Mouse (Mus musculus): ENCODE results near the gene Map3k1. TPM values are rescaled to one million over a fixed set of nuclear protein-coding genes. Genes with fewer than 3 reads are reported as not detected.
A peak's percentile ranks its signal among the peaks of the same experiment; 100 is the strongest.

Map3k1 gene
- total RNA-seq (2014; rRNA removed) (16.3 and 19.2 TPM in 2 replicates), polyA plus RNA-seq (2015; fragmentation: Nextera tagmentation; extraction: Ambion mirVana) (6.1 and 6.2 TPM in 2 replicates)

DNA sequence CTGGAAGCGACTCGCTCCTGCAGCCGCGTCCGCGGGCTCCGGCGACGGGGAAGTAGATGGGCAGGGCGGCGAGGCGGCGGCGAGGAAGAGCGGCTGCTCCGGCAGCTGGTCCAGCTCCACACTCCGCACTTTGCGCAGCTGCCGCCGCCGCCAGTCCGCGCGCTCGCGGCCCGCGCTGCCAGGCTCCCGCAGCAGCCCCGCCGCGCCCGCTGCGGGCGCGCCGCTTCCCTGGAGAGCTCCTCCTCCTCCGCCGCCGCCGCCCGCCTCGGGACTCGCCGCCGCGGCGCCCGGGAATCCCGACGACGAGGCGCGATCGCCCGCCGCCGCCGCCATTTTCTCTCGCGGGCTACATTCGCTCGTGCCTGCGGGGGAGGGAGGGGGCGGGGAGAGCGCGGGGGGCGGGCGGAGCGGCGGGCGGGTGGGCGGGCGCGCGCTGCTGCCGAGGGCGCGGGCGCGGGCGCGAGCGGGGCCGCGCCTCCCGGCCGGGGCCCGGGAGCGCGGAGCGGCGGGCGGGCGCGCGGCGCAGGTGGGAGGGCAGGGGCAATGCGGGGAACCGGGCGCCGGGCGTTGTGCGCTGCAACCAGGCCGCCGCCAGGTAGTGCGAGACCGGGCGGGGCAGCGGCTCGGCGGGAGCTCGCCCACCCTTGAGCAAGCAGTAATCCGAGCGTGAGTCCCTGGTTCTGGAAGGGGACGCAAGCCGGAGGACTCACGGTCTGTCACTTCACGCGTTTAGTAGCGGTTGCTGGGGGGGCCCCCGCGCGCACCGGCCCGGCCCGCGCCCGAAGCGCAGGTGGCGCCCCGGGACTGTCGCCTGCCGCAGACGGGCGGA, at the start of gene Map3k1:
Gene Map3k1, minus strand, starts transcription at position 357 of the 829 bp plus-strand sequence.
- DNase-seq (ENCODE audit: low spot score), result peak; percentile 82
- H3K9me3 ChIP-seq (ENCODE audit: low read length), result no peaks in the 10 kb centered on the region
- ATAC-seq (ENCODE audit: low FRiP score), result peak; percentile 86
- peak within 1 kb of the TSS; percentile 96 for H3K4me3 ChIP-seq (ENCODE audit: low read depth, low read length)
- TF ChIP-seq CTCF (IDR thresholded peaks at IDR 0.05), result peak; percentile 15; the same call in 1 of the 2 replicates
- peaks cover 3% of the 10 kb centered on the region; the same call in 1 of the 2 replicates for H3K4me1 ChIP-seq (ENCODE audit: insufficient read depth, low read length)
- H3K4me2 ChIP-seq (ENCODE audit: low read depth, low read length, poor library complexity, severe bottlenecking), result peak within 1 kb of the TSS; percentile 89
- H3K9ac ChIP-seq (replicated peaks; ENCODE audit: low read length, poor library complexity, severe bottlenecking), result peak within 1 kb of the TSS; percentile 87
- no peaks in the 10 kb centered on the region for H3K36me3 ChIP-seq (ENCODE audit: insufficient read depth, low read length)
- peak within 1 kb of the TSS; percentile 96 for H3K27ac ChIP-seq (ENCODE audit: low read depth, low read length)
- WGBS, result under 1% methylated on average over 60 of the region's 136 CpGs
- H3K27me3 ChIP-seq (ENCODE audit: insufficient read depth, low read length), result no peaks in the 10 kb centered on the region

DNA sequence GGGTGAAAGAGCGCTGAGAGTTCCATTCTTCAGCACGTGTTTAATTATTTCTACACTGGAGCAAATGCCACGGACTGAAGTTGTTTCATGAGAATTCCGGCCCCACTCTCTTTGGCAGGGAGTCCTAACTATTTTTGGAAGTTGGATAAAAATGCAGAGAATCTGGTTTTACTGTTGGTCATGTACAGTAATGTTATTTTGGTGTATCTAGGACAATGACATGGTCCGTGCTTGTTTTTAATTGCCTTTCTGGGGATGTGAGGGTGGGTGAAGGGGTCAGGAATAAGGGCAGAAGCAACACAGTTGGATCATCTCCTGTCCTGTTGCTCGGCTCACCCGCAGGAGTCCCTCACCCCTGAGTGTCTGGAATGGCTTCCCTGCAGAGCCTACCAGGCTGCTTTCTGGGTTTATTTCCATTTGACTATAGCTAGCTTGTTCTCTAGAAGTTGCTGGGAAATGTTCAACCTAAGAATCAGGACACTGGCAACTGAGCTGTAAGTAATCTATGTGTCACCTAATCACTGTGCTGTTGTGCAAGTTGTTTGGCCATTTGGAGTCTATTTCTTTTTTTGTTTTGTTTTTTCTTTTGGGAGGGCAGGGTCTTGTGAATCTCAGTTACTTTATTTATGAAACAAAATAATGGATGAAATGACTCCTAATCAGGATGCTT, 48.1 kb upstream of the Map3k1 start:
- no peak overlapping the region for H3K9ac ChIP-seq (replicated peaks; ENCODE audit: low read length, poor library complexity, severe bottlenecking)
- ATAC-seq (ENCODE audit: low FRiP score), result no peak

DNA sequence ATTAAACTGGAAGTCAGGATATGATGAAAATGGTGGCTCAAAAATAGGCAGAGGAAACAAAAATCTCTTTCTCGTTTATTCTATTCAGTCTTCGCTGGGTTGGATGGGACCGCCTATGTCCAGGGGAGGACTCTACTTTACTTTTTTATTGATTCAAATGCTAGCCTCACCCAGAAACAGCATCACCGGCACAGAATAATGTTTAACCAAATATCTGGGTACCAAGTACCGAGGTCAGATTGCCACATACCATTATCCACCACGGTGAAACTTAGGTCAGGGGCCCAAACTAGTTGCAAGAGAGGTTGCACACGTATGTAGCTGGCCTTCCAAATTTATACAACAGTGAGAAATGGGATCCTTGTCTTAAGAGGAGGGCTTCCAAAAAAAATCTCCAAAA, 47.4 kb upstream of the Map3k1 start:
- Histone ChIP-seq H3K36me3 (ENCODE audit: insufficient read depth, low read length) (no peaks in the 10 kb centered on the region), H3K4me2 (ENCODE audit: low read depth, low read length, poor library complexity, severe bottlenecking) (no peak overlapping the region), H3K9ac (replicated peaks; ENCODE audit: low read length, poor library complexity, severe bottlenecking) (no peak overlapping the region), H3K4me3 (ENCODE audit: low read depth, low read length) (no peak overlapping the region), H3K27ac (ENCODE audit: low read depth, low read length) (no peak overlapping the region), H3K27me3 (ENCODE audit: insufficient read depth, low read length) (no peaks in the 10 kb centered on the region), H3K4me1 (ENCODE audit: insufficient read depth, low read length) (no peaks in the 10 kb centered on the region), H3K9me3 (ENCODE audit: low read length) (no peaks in the 10 kb centered on the region)
- ATAC-seq (ENCODE audit: low FRiP score) (no peak), DNase-seq (ENCODE audit: low spot score) (no peak)
- no peak for TF ChIP-seq CTCF (IDR thresholded peaks at IDR 0.05)
- 92% methylated on average over 7 of the region's 7 CpGs for WGBS

More for the DNA sequence above, 48.1 kb upstream of the Map3k1 start:
- DNase-seq (ENCODE audit: low spot score), result no peak
- Histone ChIP-seq H3K4me1 (ENCODE audit: insufficient read depth, low read length) (no peaks in the 10 kb centered on the region), H3K36me3 (ENCODE audit: insufficient read depth, low read length) (no peaks in the 10 kb centered on the region), H3K4me3 (ENCODE audit: low read depth, low read length) (no peak overlapping the region), H3K9me3 (ENCODE audit: low read length) (no peaks in the 10 kb centered on the region), H3K4me2 (ENCODE audit: low read depth, low read length, poor library complexity, severe bottlenecking) (no peak overlapping the region), H3K27me3 (ENCODE audit: insufficient read depth, low read length) (no peaks in the 10 kb centered on the region), H3K27ac (ENCODE audit: low read depth, low read length) (no peak overlapping the region)
- TF ChIP-seq CTCF (IDR thresholded peaks at IDR 0.05), result no peak
- 73% methylated on average over 7 of the region's 7 CpGs for WGBS

DNA sequence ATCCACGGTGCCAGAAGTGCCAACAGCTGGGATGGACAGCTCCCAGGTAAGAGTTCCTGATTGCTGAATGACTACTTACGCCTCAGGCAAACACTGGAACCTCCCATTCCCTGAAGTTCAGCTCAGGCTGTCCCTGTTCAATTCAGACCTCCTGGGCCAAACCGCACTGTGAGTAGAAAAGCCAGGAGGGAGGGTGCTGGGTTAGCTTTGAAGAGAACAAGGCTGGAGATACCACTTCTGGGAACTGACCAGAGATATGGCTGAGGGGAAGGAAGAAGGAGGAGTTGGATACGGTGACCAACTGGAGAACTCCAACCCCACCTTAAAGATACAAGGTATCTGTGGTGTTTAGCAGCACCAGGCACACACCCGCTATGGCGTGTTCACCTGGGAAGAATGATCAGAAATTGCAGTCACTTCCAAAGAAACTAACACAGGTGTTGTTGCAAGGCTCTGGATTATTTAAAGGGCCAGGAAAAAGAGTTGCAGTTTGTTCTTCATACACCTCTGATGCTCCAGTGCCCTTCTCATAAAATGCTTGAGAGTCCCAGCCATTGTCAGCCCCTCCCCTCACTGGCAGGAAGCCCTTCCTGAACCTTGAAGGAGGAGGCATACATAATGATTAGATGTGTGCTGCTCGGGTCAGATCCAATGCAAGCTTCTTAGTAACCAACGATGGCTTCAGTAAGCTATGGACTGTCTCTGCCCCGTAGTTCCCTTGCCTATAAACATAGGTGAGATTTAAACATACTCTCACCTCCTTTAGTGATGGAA, 43.8 kb upstream of the Map3k1 start:
- no peaks in the 10 kb centered on the region for H3K4me1 ChIP-seq (ENCODE audit: insufficient read depth, low read length)
- DNase-seq (ENCODE audit: low spot score), result no peak
- H3K36me3 ChIP-seq (ENCODE audit: insufficient read depth, low read length), result no peaks in the 10 kb centered on the region
- H3K4me3 ChIP-seq (ENCODE audit: low read depth, low read length), result no peak overlapping the region
- H3K27ac ChIP-seq (ENCODE audit: low read depth, low read length), result no peak overlapping the region
- no peak overlapping the region for H3K4me2 ChIP-seq (ENCODE audit: low read depth, low read length, poor library complexity, severe bottlenecking)
- H3K9me3 ChIP-seq (ENCODE audit: low read length), result no peaks in the 10 kb centered on the region
- H3K27me3 ChIP-seq (ENCODE audit: insufficient read depth, low read length), result no peaks in the 10 kb centered on the region
- no peak overlapping the region for H3K9ac ChIP-seq (replicated peaks; ENCODE audit: low read length, poor library complexity, severe bottlenecking)
- WGBS, result 89% methylated on average over 9 of the region's 9 CpGs
- no peak for TF ChIP-seq CTCF (IDR thresholded peaks at IDR 0.05)
- ATAC-seq (ENCODE audit: low FRiP score), result no peak

DNA sequence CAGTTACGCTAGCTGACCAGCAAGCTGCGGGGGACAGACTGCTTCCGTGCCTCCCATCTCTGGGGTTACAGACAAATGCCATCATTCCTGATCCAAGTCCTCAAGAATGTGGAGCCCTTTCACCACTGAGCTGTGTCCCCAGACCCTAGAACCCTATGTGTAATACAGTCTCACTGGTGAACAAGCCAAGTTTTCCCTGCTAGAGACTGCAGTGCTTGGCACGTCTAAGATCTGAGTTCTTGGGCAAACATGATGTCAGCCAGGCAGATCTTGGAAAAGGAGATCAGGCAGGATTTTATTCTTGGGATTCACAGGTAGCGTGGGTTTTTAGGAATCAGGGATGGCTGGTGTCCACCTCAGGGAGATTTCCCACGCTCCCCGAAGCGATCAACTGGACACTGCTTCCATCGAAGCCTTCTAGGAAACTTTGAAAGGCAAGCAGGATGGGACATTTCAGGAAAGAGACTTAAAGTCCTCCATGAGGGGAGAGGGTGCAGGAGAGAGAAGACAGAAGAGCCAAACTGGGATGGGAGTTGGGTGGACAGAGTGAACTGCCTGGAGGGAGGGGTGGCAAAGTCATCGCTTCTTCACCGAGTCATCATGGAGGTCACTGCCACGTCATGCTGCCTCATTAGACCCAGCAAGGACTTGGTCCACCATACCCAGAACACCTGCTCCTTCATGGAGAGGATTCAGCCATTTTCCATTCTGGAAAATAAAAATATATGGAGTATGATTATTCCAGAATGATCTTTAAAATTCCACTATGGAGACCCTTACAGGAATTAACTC, 41.4 kb upstream of the Map3k1 start:
- no peak for DNase-seq (ENCODE audit: low spot score)
- no peak for TF ChIP-seq CTCF (IDR thresholded peaks at IDR 0.05)
- no peak overlapping the region for H3K4me2 ChIP-seq (ENCODE audit: low read depth, low read length, poor library complexity, severe bottlenecking)
- H3K9ac ChIP-seq (replicated peaks; ENCODE audit: low read length, poor library complexity, severe bottlenecking), result no peak overlapping the region
- no peak overlapping the region for H3K27ac ChIP-seq (ENCODE audit: low read depth, low read length)
- H3K9me3 ChIP-seq (ENCODE audit: low read length), result no peaks in the 10 kb centered on the region
- H3K27me3 ChIP-seq (ENCODE audit: insufficient read depth, low read length), result no peaks in the 10 kb centered on the region
- H3K36me3 ChIP-seq (ENCODE audit: insufficient read depth, low read length), result no peaks in the 10 kb centered on the region
- H3K4me1 ChIP-seq (ENCODE audit: insufficient read depth, low read length), result no peaks in the 10 kb centered on the region
- WGBS, result 94% methylated on average over 12 of the region's 12 CpGs
- no peak for ATAC-seq (ENCODE audit: low FRiP score)
- no peak overlapping the region for H3K4me3 ChIP-seq (ENCODE audit: low read depth, low read length)
